Comparison of ENCODE assay signal across 26 mouse cellular contexts in genomic region chr4:133471135-133471821, GRCm38 (mm10). TPM values are rescaled to one million over a fixed set of nuclear protein-coding genes. Genes with fewer than 3 reads are reported as not detected.
DNase-seq lines count a peak whose midpoint lies in the region; ATAC-seq and TF ChIP-seq lines count a peak whose summit lies in the region.
"Had no signal": no experiment of that assay in that cellular context is flagged by ENCODE, and none has a peak within 500 bp of the region (broad histone marks: within the 10 kb centered on the region; RNA-seq: fewer than 3 reads in every experiment).

No protein-coding gene starts in this region.

- no peak for TF ChIP-seq EP300 in stomach, postnatal 0 days (optimal IDR thresholded peaks at IDR 0.05)

- H3K4me1 ChIP-seq in forebrain, postnatal 0 days (ENCODE audit: insufficient read depth): no peaks in the 10 kb centered on the region
- peaks cover 6% of the 10 kb centered on the region; the same call in 1 of the 2 replicates for H3K4me1 ChIP-seq in forebrain, embryonic 14.5 days (ENCODE audit: control insufficient read depth, insufficient read depth, low read length)
- 0 out of 2 replicates have a peak, but pooled peaks cover 4% of the 10 kb centered on the region for H3K4me1 ChIP-seq in midbrain, postnatal 0 days (ENCODE audit: insufficient read depth, low read length)
- H3K4me1 ChIP-seq in midbrain, embryonic 16.5 days (ENCODE audit: control insufficient read depth, insufficient read depth, low read length): peaks cover 7% of the 10 kb centered on the region
- H3K4me1 ChIP-seq in stomach, postnatal 0 days (replicated peaks; ENCODE audit: control insufficient read depth, insufficient read depth): no peaks in the 10 kb centered on the region

- no peaks in the 10 kb centered on the region for H3K36me3 ChIP-seq in forebrain, postnatal 0 days (ENCODE audit: insufficient read depth)
- H3K36me3 ChIP-seq in forebrain, embryonic 14.5 days (ENCODE audit: control insufficient read depth, insufficient read depth, low read length): no peaks in the 10 kb centered on the region
- H3K36me3 ChIP-seq in midbrain, postnatal 0 days (ENCODE audit: insufficient read depth, low read length): no peaks in the 10 kb centered on the region
- no peaks in the 10 kb centered on the region for H3K36me3 ChIP-seq in midbrain, embryonic 16.5 days (ENCODE audit: control insufficient read depth, insufficient read depth, low read length)
- H3K36me3 ChIP-seq in stomach, postnatal 0 days (ENCODE audit: control insufficient read depth, insufficient read depth, low read length): no peaks in the 10 kb centered on the region
- H3K36me3 ChIP-seq: embryonic facial prominence, embryonic 10.5 days; G1E; heart, embryonic 15.5 days; kidney, embryonic 15.5 days; midbrain, embryonic 15.5 days had no signal

- peak; percentile 6; the same call in 1 of the 2 replicates for TF ChIP-seq CTCF in forebrain, postnatal 0 days (IDR thresholded peaks at IDR 0.05; ENCODE audit: low read depth)
- TF ChIP-seq CTCF in layer of hippocampus, adult 2 months (conservative IDR thresholded peaks at IDR 0.05): peak; percentile 38
- 0 out of 2 replicates have a peak, but pooled peaks have one; percentile 20 for TF ChIP-seq CTCF in midbrain, postnatal 0 days (IDR thresholded peaks at IDR 0.05)
- peak; percentile 38 for TF ChIP-seq CTCF in stomach, postnatal 0 days (IDR thresholded peaks at IDR 0.05; ENCODE audit: low read depth)

- no peak overlapping the region for H3K27ac ChIP-seq in forebrain, postnatal 0 days (ENCODE audit: low read depth, low read length)
- H3K27ac ChIP-seq in forebrain, embryonic 14.5 days (ENCODE audit: low read depth, low read length): no peak overlapping the region
- H3K27ac ChIP-seq in layer of hippocampus, adult 2 months: no peak overlapping the region
- no peak overlapping the region for H3K27ac ChIP-seq in midbrain, postnatal 0 days (ENCODE audit: low read depth, low read length)
- no peak overlapping the region for H3K27ac ChIP-seq in midbrain, embryonic 16.5 days (ENCODE audit: low read length)
- H3K27ac ChIP-seq in stomach, postnatal 0 days (replicated peaks): no peak overlapping the region
- H3K27ac ChIP-seq: embryonic facial prominence, embryonic 10.5 days; heart, embryonic 15.5 days; kidney, embryonic 15.5 days; macrophage; midbrain, embryonic 15.5 days had no signal

- peaks cover 11% of the 10 kb centered on the region; the same call in 1 of the 2 replicates for H3K27me3 ChIP-seq in forebrain, postnatal 0 days (ENCODE audit: insufficient read depth, low read length)
- no peaks in the 10 kb centered on the region for H3K27me3 ChIP-seq in forebrain, embryonic 14.5 days (replicated peaks; ENCODE audit: control insufficient read depth, insufficient read depth, low read length)
- H3K27me3 ChIP-seq in midbrain, postnatal 0 days (ENCODE audit: insufficient read depth, low read length): peaks cover 10% of the 10 kb centered on the region
- H3K27me3 ChIP-seq in midbrain, embryonic 16.5 days (ENCODE audit: control insufficient read depth, insufficient read depth, low read depth, low read length): peaks cover 17% of the 10 kb centered on the region
- H3K27me3 ChIP-seq in stomach, postnatal 0 days (ENCODE audit: control insufficient read depth, insufficient read depth, low read length): no peaks in the 10 kb centered on the region

- no peak overlapping the region for H3K4me3 ChIP-seq in forebrain, postnatal 0 days (ENCODE audit: low read depth, low read length)
- H3K4me3 ChIP-seq in forebrain, embryonic 14.5 days (ENCODE audit: low read depth, low read length): no peak overlapping the region
- H3K4me3 ChIP-seq in layer of hippocampus, adult 2 months: no peak overlapping the region
- no peak overlapping the region for H3K4me3 ChIP-seq in midbrain, postnatal 0 days (ENCODE audit: low read depth, low read length)
- H3K4me3 ChIP-seq in midbrain, embryonic 16.5 days (ENCODE audit: low read depth, low read length): no peak overlapping the region
- no peak overlapping the region for H3K4me3 ChIP-seq in stomach, postnatal 0 days (ENCODE audit: low read depth, low read length)
- H3K4me3 ChIP-seq: embryonic facial prominence, embryonic 10.5 days; heart, embryonic 15.5 days; kidney, embryonic 15.5 days; midbrain, embryonic 15.5 days had no signal

- no peak overlapping the region for H3K4me2 ChIP-seq in forebrain, postnatal 0 days (ENCODE audit: low read depth)
- no peak overlapping the region for H3K4me2 ChIP-seq in forebrain, embryonic 14.5 days (ENCODE audit: low read length)
- H3K4me2 ChIP-seq in midbrain, postnatal 0 days (ENCODE audit: low read depth, low read length, poor library complexity, severe bottlenecking): no peak overlapping the region
- H3K4me2 ChIP-seq in midbrain, embryonic 16.5 days (ENCODE audit: low read length): no peak overlapping the region
- no peak overlapping the region for H3K4me2 ChIP-seq in stomach, postnatal 0 days (replicated peaks; ENCODE audit: low read depth)
- H3K4me2 ChIP-seq: heart, embryonic 15.5 days; kidney, embryonic 15.5 days; midbrain, embryonic 15.5 days had no signal

- no peak for ATAC-seq in forebrain, postnatal 0 days
- ATAC-seq in forebrain, embryonic 14.5 days: no peak
- no peak for ATAC-seq in midbrain, postnatal 0 days (ENCODE audit: low FRiP score)
- no peak for ATAC-seq in midbrain, embryonic 16.5 days
- no peak for ATAC-seq in stomach, postnatal 0 days (ENCODE audit: low FRiP score, low TSS enrichment)
- ATAC-seq: forebrain, embryonic 16.5 days; hindbrain, embryonic 16.5 days; midbrain, embryonic 15.5 days had no signal

- 78% methylated on average over 7 of the region's 7 CpGs for WGBS in forebrain, postnatal 0 days
- WGBS in forebrain, embryonic 14.5 days: 77% methylated on average over 7 of the region's 7 CpGs
- WGBS in midbrain, postnatal 0 days: 79% methylated on average over 7 of the region's 7 CpGs
- WGBS in midbrain, embryonic 16.5 days: 78% methylated on average over 7 of the region's 7 CpGs
- WGBS in stomach, postnatal 0 days: 82% methylated on average over 7 of the region's 7 CpGs

- H3K9ac ChIP-seq in forebrain, postnatal 0 days: no peak overlapping the region
- no peak overlapping the region for H3K9ac ChIP-seq in forebrain, embryonic 14.5 days (ENCODE audit: low read length)
- H3K9ac ChIP-seq in midbrain, postnatal 0 days (replicated peaks; ENCODE audit: low read length, poor library complexity, severe bottlenecking): no peak overlapping the region
- H3K9ac ChIP-seq in midbrain, embryonic 16.5 days (ENCODE audit: low read depth, low read length): no peak overlapping the region
- no peak overlapping the region for H3K9ac ChIP-seq in stomach, postnatal 0 days (ENCODE audit: low read length)
- H3K9ac ChIP-seq: heart, embryonic 15.5 days; kidney, embryonic 15.5 days; midbrain, embryonic 15.5 days had no signal

- H3K9me3 ChIP-seq in forebrain, postnatal 0 days (ENCODE audit: low read length): no peaks in the 10 kb centered on the region
- H3K9me3 ChIP-seq in forebrain, embryonic 14.5 days (replicated peaks; ENCODE audit: control insufficient read depth, low read length): no peaks in the 10 kb centered on the region
- no peaks in the 10 kb centered on the region for H3K9me3 ChIP-seq in midbrain, postnatal 0 days (ENCODE audit: low read length)
- no peaks in the 10 kb centered on the region for H3K9me3 ChIP-seq in midbrain, embryonic 16.5 days (replicated peaks; ENCODE audit: control insufficient read depth, low read length, poor library complexity, severe bottlenecking)
- H3K9me3 ChIP-seq in stomach, postnatal 0 days (ENCODE audit: control insufficient read depth, low read length): no peaks in the 10 kb centered on the region
- H3K9me3 ChIP-seq: heart, embryonic 15.5 days; kidney, embryonic 15.5 days; midbrain, embryonic 15.5 days had no signal

- DNase-seq in forebrain, postnatal 0 days: no peak
- no peak for DNase-seq in forebrain, embryonic 14.5 days (ENCODE audit: low spot score)
- no peak for DNase-seq in layer of hippocampus, adult 2 months (ENCODE audit: low spot score in 2 of 2)
- no peak for DNase-seq in layer of hippocampus, adult 9-11 months
- no peak for DNase-seq in midbrain, postnatal 0 days (ENCODE audit: low spot score)
- DNase-seq in stomach, postnatal 0 days (ENCODE audit: low spot score): no peak
- no peak for DNase-seq in adrenal gland, adult (ENCODE audit: inconsistent age in 2 of 2, low spot score in 1 of 2)
- DNase-seq: cerebellum, adult 11-12 months; cerebellum, postnatal 10 days; gastrocnemius, postnatal 36 days; kidney, adult 11 months; kidney, postnatal 36 days; lung, adult 2 months; thymus, postnatal 14 days had no signal

RNA-seq across cellular contexts. Expression of gene Tent5b, which starts 8.7 kb away (rescaled TPM):
- 0.23 and 0.62 TPM in 2 replicates for total RNA-seq in forebrain, postnatal 0 days (2014; rRNA removed)
- polyA plus RNA-seq in forebrain, postnatal 0 days (2015; fragmentation: Nextera tagmentation; extraction: Ambion mirVana): 0.31 TPM in 2 replicates
- 0.09 and 0.27 TPM in 2 replicates for polyA plus RNA-seq in forebrain, embryonic 14.5 days (2014; fragmentation: Nextera tagmentation; extraction: Ambion mirVana)
- total RNA-seq in layer of hippocampus, adult 2 months (2021): not detected
- total RNA-seq in midbrain, postnatal 0 days (2014; rRNA removed): 0.77 and 1.2 TPM in 2 replicates
- 0.27 and 0.49 TPM in 2 replicates for polyA plus RNA-seq in midbrain, postnatal 0 days (2015; fragmentation: Nextera tagmentation; extraction: Ambion mirVana)
- 0.15 TPM in 2 replicates for polyA plus RNA-seq in midbrain, embryonic 16.5 days (2015; fragmentation: Nextera tagmentation; extraction: Ambion mirVana)
- 34.0 and 35.3 TPM in 2 replicates for polyA plus RNA-seq in stomach, postnatal 0 days (2015; fragmentation: Nextera tagmentation; extraction: Ambion mirVana)
- total RNA-seq: G1E; hematopoietic stem cell, adult 5-6 weeks; left cerebral cortex, postnatal 36 days had no signal
- polyA plus RNA-seq: G1E; macrophage; neural tube, embryonic 14.5 days had no signal

RNA-seq across cellular contexts. Expression of gene Trnp1, which starts 27.1 kb away (rescaled TPM):
- total RNA-seq in forebrain, postnatal 0 days (2014; rRNA removed): 25.7 and 32.1 TPM in 2 replicates
- 14.3 and 17.7 TPM in 2 replicates for polyA plus RNA-seq in forebrain, postnatal 0 days (2015; fragmentation: Nextera tagmentation; extraction: Ambion mirVana)
- polyA plus RNA-seq in forebrain, embryonic 14.5 days (2014; fragmentation: Nextera tagmentation; extraction: Ambion mirVana): 5.8 and 6.2 TPM in 2 replicates
- 100 to 1,000 TPM; 154 to 165 TPM for total RNA-seq in layer of hippocampus, adult 2 months (2021)
- total RNA-seq in midbrain, postnatal 0 days (2014; rRNA removed): 45.2 and 52.2 TPM in 2 replicates
- polyA plus RNA-seq in midbrain, postnatal 0 days (2015; fragmentation: Nextera tagmentation; extraction: Ambion mirVana): 15.2 and 17.5 TPM in 2 replicates
- polyA plus RNA-seq in midbrain, embryonic 16.5 days (2015; fragmentation: Nextera tagmentation; extraction: Ambion mirVana): 5.7 and 8.2 TPM in 2 replicates
- 4.0 and 4.4 TPM in 2 replicates for polyA plus RNA-seq in stomach, postnatal 0 days (2015; fragmentation: Nextera tagmentation; extraction: Ambion mirVana)
- total RNA-seq: hematopoietic stem cell, adult 5-6 weeks had no signal
- polyA plus RNA-seq: G1E had no signal

RNA-seq across cellular contexts. Expression of gene Kdf1, which starts 47.5 kb away (rescaled TPM):
- 0.23 TPM in 1 of 2 replicates, not detected in the other for total RNA-seq in forebrain, postnatal 0 days (2014; rRNA removed)
- polyA plus RNA-seq in forebrain, postnatal 0 days (2015; fragmentation: Nextera tagmentation; extraction: Ambion mirVana): 0.40 and 0.92 TPM in 2 replicates
- polyA plus RNA-seq in forebrain, embryonic 14.5 days (2014; fragmentation: Nextera tagmentation; extraction: Ambion mirVana): 0.12 and 0.20 TPM in 2 replicates
- total RNA-seq in layer of hippocampus, adult 2 months (2021): under 1 TPM in 1 of 2 experiments, not detected in 1; 0.34 TPM
- total RNA-seq in midbrain, postnatal 0 days (2014; rRNA removed): 0.47 and 2.0 TPM in 2 replicates
- 0.77 and 1.2 TPM in 2 replicates for polyA plus RNA-seq in midbrain, postnatal 0 days (2015; fragmentation: Nextera tagmentation; extraction: Ambion mirVana)
- polyA plus RNA-seq in midbrain, embryonic 16.5 days (2015; fragmentation: Nextera tagmentation; extraction: Ambion mirVana): 0.61 and 0.69 TPM in 2 replicates
- 29.2 and 34.2 TPM in 2 replicates for polyA plus RNA-seq in stomach, postnatal 0 days (2015; fragmentation: Nextera tagmentation; extraction: Ambion mirVana)
- total RNA-seq: G1E; gastrocnemius, postnatal 36 days; hematopoietic stem cell, adult 5-6 weeks; left cerebral cortex, postnatal 36 days had no signal
- polyA plus RNA-seq: G1E, macrophage had no signal

Comparison
In these comparisons a context has a peak if more than half of its experiments do, and no peak if none do; other contexts are left out.
1. RNA of gene Tent5b, which starts 8.7 kb away (polyA plus RNA-seq): 34.0 to 35.3 TPM in stomach, postnatal 0 days; 0.31 TPM in forebrain, postnatal 0 days, 0.27 to 0.49 TPM in midbrain, postnatal 0 days, 0.09 to 0.27 TPM in forebrain, embryonic 14.5 days and 0.15 TPM in midbrain, embryonic 16.5 days; every median in the first group is over 10 times any median in the second.
2. RNA of gene Kdf1, which starts 47.5 kb away (polyA plus RNA-seq): 29.2 to 34.2 TPM in stomach, postnatal 0 days; 0.77 to 1.2 TPM in midbrain, postnatal 0 days, 0.40 to 0.92 TPM in forebrain, postnatal 0 days, 0.61 to 0.69 TPM in midbrain, embryonic 16.5 days and 0.12 to 0.20 TPM in forebrain, embryonic 14.5 days; every median in the first group is over 10 times any median in the second.
3. Peak in every context shown above with its lines, with median percentiles within 50 percentile points of each other: CTCF ChIP-seq.